Mouse (Mus musculus) left cerebral cortex, postnatal 10 days (tissue): ENCODE results near the gene Rgs10. TPM values are rescaled to one million over a fixed set of nuclear protein-coding genes. Genes with fewer than 3 reads are reported as not detected.

Source experiments
- DNase-seq, 2 experiments: peaks; one replicate each; pipeline ENCODE4 v3.0.0; 2021 to 2022; ENCODE audit warnings: low spot score in 2 of 2, mixed read lengths in 1 of 2; ENCODE audit errors: extremely low spot score in 1 of 2
- intact Hi-C: fragments of 180-260 bp; cut with DNase I; formaldehyde crosslinking; loops from one replicate; pipeline ENCODE4 v1.15.1; 2025
- total RNA-seq, 2 experiments: library from RNA; stranded (reverse); gene quantifications; 2 replicates each; pipeline ENCODE4 v1.2.3; 2021

Rgs10 gene
- 10 to 100 TPM; 46.4 to 50.8 TPM for total RNA-seq

GRCm38 (mm10) chr7:128417930-128418779 is at the start of gene Rgs10:
Gene Rgs10 (minus strand): TSS chr7:128418758.
- intact Hi-C loops: no loop called here
- peak in 1 of 2 experiments; percentile 75 for DNase-seq

- no peak for DNase-seq
- intact Hi-C loops: no loop called here
Measured at GRCm38 (mm10) chr7:128462406-128462805, 43.8 kb upstream of the Rgs10 start.

DNA sequence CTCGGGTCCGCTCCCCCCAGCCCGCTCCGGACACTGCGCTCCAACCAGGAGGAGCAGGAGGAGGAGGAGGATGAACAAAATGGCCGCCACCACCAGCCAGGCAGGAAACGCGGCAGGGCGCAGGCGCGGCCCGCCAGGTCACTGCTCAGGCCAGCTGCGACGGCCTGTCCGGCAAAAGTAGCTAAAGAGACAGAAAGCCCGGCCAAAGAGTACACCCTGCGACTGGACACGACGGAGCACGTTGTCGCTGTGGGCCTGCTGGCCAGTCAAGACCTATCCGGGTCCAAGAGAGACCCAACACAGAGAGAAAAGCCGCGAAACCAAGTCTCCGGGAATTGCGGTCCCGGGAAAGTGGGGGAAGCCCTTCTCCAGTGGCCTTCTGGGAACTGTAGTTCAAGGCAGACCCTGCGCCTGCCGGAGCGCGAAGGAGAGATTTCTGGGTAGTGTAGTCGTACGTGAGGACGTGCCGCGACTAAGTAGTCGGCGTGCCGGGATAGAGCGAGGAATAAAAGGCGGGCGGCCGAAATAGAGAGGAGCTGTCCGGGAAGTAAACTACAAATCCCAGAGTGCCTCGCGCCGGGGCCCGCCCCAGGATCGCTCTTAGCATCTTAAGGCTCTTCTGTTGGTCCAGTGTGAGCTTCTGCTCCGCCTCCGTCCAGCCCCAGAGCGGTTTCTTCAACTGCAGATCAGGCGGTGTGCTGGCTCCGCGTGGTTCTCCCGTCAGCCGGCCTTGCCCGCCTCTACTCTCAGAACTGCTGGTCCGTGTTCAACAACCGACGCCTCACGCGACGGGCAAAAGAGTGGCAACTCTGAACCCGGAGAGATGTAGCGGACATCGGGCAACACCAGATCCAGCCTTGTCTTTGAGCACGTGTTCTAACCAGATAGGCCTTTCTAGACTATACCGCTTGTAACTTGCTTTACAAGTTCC is 43.0 kb upstream of the Rgs10 start, which contains the start of gene Tial1:
Gene Tial1, minus strand, starts transcription at position 433 of the 931 bp plus-strand sequence.
- DNase-seq: peak; percentile 99
- intact Hi-C loops: loop anchor here (2.0 kb wide), 1 partner anchor 229 kb away; no protein-coding TSS in a partner anchor

DNA sequence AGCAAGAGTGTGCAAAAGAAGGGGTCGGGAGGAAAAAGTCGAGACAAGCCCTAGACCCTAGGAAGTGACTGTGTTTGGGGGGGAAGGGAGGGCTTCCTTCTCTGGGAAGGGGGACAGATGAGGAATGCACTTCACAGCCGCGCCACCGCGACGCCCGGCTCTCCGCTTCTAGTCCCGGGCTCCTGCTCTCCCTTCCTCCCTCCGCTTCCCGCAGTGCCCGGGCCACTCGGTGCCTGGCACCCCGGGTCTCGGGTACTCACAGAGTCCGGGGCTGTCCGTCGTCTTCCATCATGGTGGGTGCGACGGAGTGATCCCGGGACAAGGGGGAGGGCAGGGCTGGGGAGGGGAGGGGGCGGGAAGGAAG is 42.3 kb upstream of the Rgs10 start:
- intact Hi-C loops: loop anchor here (2.0 kb wide), 1 partner anchor 230 kb away; no protein-coding TSS in a partner anchor
- DNase-seq: no peak

DNA sequence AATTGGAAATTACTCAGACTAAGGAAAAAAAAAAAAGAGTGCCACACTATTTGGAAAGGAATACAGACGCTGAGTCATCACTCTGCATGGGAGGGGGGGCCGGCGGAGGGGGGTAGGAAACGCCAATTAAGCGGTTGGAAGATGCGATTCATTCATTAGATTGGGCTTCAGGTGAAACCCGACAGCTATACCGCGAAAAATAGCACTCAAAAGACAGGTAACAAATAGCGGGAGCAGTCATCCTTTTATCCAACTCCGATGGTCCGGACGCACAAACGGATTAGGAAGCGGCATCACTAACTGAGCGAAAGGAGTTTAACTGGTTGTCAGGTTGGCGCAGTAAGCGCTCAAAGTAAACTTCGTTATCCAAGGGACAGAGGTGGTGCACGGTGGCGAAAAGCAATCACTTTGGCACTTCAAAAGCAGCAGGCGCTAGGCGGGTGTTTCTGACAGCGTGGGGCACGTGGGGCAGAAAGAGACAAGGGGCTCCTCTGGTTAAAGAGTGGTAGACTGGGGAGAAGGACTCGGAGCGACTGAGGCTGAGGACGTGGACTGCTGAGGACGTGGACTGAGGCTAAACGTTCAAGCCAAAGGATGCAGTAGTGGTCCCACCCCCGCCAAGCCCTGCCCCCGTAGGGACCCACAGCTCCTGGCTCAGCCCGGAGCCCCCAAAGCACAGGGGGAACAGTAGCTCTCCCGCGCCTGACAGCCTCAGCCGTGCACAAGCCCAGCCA is 41.7 kb upstream of the Rgs10 start:
- intact Hi-C loops: loop anchor here (2.0 kb wide), 1 partner anchor 231 kb away; no protein-coding TSS in a partner anchor
- peak; percentile 15 to 64 for DNase-seq

DNA sequence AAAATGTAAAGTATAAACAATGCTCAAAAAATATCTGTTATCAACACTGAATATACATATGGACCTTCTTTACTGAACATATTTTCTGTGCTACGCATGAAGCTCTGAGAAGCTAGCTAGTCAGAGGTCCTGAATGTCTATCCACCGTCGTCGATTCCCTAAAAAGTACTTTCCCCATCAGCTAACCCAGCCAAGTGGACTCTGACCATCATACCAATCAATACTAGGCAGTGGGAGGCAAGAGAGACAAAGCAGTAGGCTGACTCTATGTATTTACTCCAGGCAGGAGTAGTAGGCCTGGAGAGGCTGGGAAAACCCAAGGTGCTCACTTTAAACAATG is 41.2 kb upstream of the Rgs10 start:
- no peak for DNase-seq
- intact Hi-C loops: loop anchor here (2.0 kb wide), 1 partner anchor 231 kb away; no protein-coding TSS in a partner anchor

DNA sequence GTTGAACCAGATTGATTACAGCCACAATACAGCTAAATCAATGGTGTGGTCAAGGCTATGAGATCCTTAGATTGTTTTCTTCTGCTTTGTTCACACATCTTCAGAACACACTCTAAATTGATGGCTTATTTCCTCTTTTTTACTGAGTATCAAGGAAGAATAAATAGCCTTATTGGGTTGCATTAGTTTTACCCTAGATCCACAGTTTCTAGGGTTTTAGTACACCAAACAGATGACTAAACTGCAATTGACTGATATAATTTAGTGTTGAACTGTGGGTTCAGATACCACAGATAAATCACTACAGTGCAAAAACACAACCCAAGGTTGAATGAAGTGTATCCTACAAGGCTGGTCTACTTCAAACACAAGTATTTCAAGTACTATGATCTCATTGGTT is 39.5 kb upstream of the Rgs10 start:
- intact Hi-C loops: no loop called here
- no peak for DNase-seq

- intact Hi-C loops: no loop called here
- no peak for DNase-seq
Measured at GRCm38 (mm10) chr7:128452731-128453130, 34.2 kb upstream of the Rgs10 start.

DNA sequence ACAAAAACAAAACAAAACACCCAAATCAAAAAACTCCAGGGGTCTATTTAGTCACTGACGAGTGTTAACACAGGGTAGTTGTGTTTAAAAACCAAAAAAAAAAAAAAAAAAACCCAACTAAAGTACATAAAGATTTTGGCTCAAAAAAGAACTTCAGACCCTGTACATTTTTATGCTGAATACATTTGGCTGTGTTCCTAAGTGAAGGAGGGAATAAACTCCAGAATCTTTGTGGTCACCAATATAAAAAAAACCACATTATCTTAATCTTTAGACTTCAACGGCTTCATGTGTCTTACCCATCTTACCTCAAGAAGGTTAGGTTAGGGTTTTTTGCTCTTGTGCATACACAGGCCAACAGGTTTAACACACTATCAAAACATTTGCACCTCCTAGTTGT is 22.0 kb upstream of the Rgs10 start:
- DNase-seq: no peak
- intact Hi-C loops: no loop called here

DNA sequence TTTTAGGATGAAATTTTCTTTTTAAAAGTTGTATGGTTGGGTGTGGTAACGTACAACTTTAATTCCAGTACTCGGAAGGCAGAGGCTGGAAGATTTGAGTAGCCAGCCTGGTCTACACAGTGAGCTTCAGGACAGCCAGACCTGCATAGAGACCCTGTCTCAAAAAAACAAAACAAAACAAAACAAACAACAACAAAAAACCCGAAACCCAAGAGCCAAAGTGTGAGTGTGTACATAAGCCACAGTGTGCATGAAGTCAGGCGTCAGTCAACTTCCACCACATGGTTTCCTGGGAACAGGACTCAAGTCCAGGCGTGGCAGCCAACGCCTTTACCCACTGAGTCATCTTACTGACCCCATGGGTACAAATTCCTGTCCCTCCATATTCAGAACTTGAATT is 20.7 kb upstream of the Rgs10 start:
- no peak for DNase-seq
- intact Hi-C loops: loop anchor here (5.0 kb wide), 1 partner anchor 253 kb away; no protein-coding TSS in a partner anchor

- intact Hi-C loops: loop anchor here (5.0 kb wide), 1 partner anchor 254 kb away; no protein-coding TSS in a partner anchor
Measured at GRCm38 (mm10) chr7:128438131-128438530, 19.6 kb upstream of the Rgs10 start.

GRCm38 (mm10) chr7:128433213-128433612 is 14.7 kb upstream of the Rgs10 start:
- peak in 1 of 2 experiments; percentile 36 for DNase-seq
- intact Hi-C loops: no loop called here

More at GRCm38 (mm10) chr7:128438131-128438530, 19.6 kb upstream of the Rgs10 start:
- no peak for DNase-seq

- intact Hi-C loops: no loop called here
- DNase-seq: no peak
Measured at GRCm38 (mm10) chr7:128432574-128432973, 14.0 kb upstream of the Rgs10 start.

- intact Hi-C loops: no loop called here
- DNase-seq: no peak
Measured at GRCm38 (mm10) chr7:128422491-128422890, 3.9 kb upstream of the Rgs10 start.

GRCm38 (mm10) chr7:128421701-128422100 is 3.1 kb upstream of the Rgs10 start:
- no peak for DNase-seq
- intact Hi-C loops: no loop called here

DNA sequence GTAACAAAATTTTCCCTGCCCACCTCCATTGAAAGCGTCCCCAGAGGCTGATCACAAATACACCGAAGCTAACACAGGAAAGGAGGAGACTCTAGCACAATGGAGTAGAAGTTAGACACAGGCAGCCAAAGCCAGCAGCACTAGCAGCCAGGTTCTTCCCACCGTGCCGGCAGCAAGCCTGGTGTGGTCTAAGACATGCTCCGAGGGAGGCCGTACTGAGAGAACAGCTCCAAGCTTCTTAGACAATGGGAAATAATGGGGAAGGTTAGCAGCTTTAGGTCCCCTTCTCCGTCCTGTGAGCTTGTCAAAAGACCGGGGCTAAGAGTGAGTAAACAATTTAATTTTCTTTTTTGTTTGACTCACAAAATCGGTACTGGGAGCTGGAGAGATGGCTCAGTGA is 1.1 kb upstream of the Rgs10 start:
- no peak for DNase-seq
- intact Hi-C loops: no loop called here

DNA sequence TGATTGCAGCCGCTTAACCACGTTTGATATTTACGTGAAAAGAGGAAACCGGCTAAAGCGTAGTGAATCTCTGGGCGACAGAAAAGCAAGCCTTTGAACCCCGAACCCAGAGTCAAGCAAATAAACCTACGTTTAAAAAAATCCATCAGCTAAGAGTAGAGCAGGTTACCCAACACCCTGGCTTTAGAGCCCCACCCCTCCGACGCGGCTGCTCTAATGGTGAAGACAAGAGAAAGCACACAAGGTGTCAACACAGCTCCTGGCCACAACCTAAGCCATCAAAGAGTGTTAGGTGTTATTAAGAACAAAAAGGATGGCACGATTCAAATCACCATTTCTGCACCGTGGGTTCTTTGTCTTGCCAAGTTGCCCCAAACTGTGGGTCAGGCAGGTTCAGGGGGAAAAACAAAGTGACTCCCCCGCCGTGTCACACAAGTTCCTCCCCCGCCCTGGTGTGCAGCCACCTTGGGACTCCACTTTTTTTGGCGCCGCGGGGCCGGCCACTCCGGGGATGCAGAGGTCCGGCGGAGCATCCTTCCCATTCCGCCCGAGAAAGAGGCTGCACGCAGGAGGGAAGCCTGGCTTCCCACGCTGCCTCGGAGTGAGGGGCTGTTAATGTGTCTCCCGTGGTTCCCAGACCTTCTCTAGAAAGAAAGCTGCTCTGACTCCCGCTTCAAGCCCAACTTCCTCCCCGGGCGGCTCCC is 1.2 kb downstream of the Rgs10 start:
- intact Hi-C loops: no loop called here

GRCm38 (mm10) chr7:128416664-128417063 is 1.9 kb downstream of the Rgs10 start:
- intact Hi-C loops: no loop called here
- DNase-seq: no peak

More for the DNA sequence above, 1.2 kb downstream of the Rgs10 start:
- peak in 1 of 2 experiments; percentile 47 for DNase-seq
